Mouse (Mus musculus): Measurements from ENCODE around the gene 4931406C07Rik. TPM values are rescaled to one million over a fixed set of nuclear protein-coding genes. Genes with fewer than 3 reads are reported as not detected.
"Not testable (repeated sequence)": the region's sequence is repeated elsewhere in the genome, so short reads cannot be mapped to it uniquely, and the experiment has no call there.

Gene 4931406C07Rik
- polyA plus RNA-seq (2012; fragmentation: generic; extraction: Trizol), result 7.3 TPM
- long read RNA-seq, experiment 1, partial matches to known transcripts, result 1 of 5 reads
- long read RNA-seq, experiment 1, other reads (novel, unspliced or antisense), result 3 of 5 reads
- long read RNA-seq, experiment 2, transcript 4931406C07Rik-202 (9 exons, 2,650 nt), result major isoform, 5 of 10 reads
- long read RNA-seq, experiment 2, partial matches to known transcripts, result 1 of 10 reads
- long read RNA-seq, experiment 2, other reads (novel, unspliced or antisense), result 4 of 10 reads

GRCm38 (mm10) chr9:15306398-15307119 is at the start of gene 4931406C07Rik:
TSS of gene 4931406C07Rik (minus strand) at chr9:15306448.
- peak within 1 kb of the TSS; percentile 80 for H3ac ChIP-seq (ENCODE audit: control insufficient read depth, insufficient read length, low read depth)

GRCm38 (mm10) chr9:15349925-15350324 is 43.7 kb upstream of the 4931406C07Rik start:
- Histone ChIP-seq H3ac (ENCODE audit: control insufficient read depth, insufficient read length, low read depth) (no peak overlapping the region), H3K79me2 (ENCODE audit: control insufficient read depth, insufficient read depth) (peaks cover 9% of the 10 kb centered on the region), H3K36me3 (ENCODE audit: control insufficient read depth, insufficient read depth) (peaks cover 72% of the 10 kb centered on the region), H3K27me3 (ENCODE audit: control insufficient read depth, insufficient read depth, insufficient read length) (no peaks in the 10 kb centered on the region), H3K4me3 (ENCODE audit: insufficient read depth, poor library complexity, severe bottlenecking) (no peak overlapping the region), H3K79me3 (ENCODE audit: low read depth) (peaks cover 2% of the 10 kb centered on the region)
- TF ChIP-seq CTCF (IDR thresholded peaks at IDR 0.05; ENCODE audit: control insufficient read depth, insufficient read depth, insufficient read length) (no peak), CEBPB (IDR thresholded peaks at IDR 0.05; ENCODE audit: low read depth) (no peak), MYOG (IDR thresholded peaks at IDR 0.05; ENCODE audit: control insufficient read depth, extremely low read depth, insufficient read length) (no peak), MYOD1 (IDR thresholded peaks at IDR 0.05; ENCODE audit: control insufficient read depth, insufficient read length, low read depth) (no peak), USF1 (IDR thresholded peaks at IDR 0.05; ENCODE audit: low read depth) (no peak), FOSL1 (IDR thresholded peaks at IDR 0.05; ENCODE audit: insufficient read depth, low read length, poor library complexity, severe bottlenecking) (no peak), MAX (IDR thresholded peaks at IDR 0.05) (no peak)

More at GRCm38 (mm10) chr9:15306398-15307119, at the start of gene 4931406C07Rik:
- TF ChIP-seq MYOD1 (IDR thresholded peaks at IDR 0.05; ENCODE audit: control insufficient read depth, insufficient read length, low read depth), result no peak
- TF ChIP-seq USF1 (IDR thresholded peaks at IDR 0.05; ENCODE audit: low read depth), result peak; percentile 32
- no peak for TF ChIP-seq MYOG (IDR thresholded peaks at IDR 0.05; ENCODE audit: control insufficient read depth, extremely low read depth, insufficient read length)
- peak; percentile 75 for TF ChIP-seq MAX (IDR thresholded peaks at IDR 0.05)
- H3K4me3 ChIP-seq (ENCODE audit: insufficient read depth, poor library complexity, severe bottlenecking), result peak within 1 kb of the TSS; percentile 84
- H3K79me3 ChIP-seq (ENCODE audit: low read depth), result peaks cover 50% of the 10 kb centered on the region
- H3K79me2 ChIP-seq (ENCODE audit: control insufficient read depth, insufficient read depth), result peaks cover 62% of the 10 kb centered on the region
- H3K36me3 ChIP-seq (ENCODE audit: control insufficient read depth, insufficient read depth), result peaks cover 50% of the 10 kb centered on the region
- no peaks in the 10 kb centered on the region for H3K27me3 ChIP-seq (ENCODE audit: control insufficient read depth, insufficient read depth, insufficient read length)

- peaks cover 81% of the 10 kb centered on the region for H3K36me3 ChIP-seq (ENCODE audit: control insufficient read depth, insufficient read depth)
- no peak overlapping the region for H3ac ChIP-seq (ENCODE audit: control insufficient read depth, insufficient read length, low read depth)
- no peak for TF ChIP-seq CTCF (IDR thresholded peaks at IDR 0.05; ENCODE audit: control insufficient read depth, insufficient read depth, insufficient read length)
- TF ChIP-seq MYOG (IDR thresholded peaks at IDR 0.05; ENCODE audit: control insufficient read depth, extremely low read depth, insufficient read length), result no peak
- no peak for TF ChIP-seq FOSL1 (IDR thresholded peaks at IDR 0.05; ENCODE audit: insufficient read depth, low read length, poor library complexity, severe bottlenecking)
- no peak for TF ChIP-seq USF1 (IDR thresholded peaks at IDR 0.05; ENCODE audit: low read depth)
- TF ChIP-seq MAX (IDR thresholded peaks at IDR 0.05), result no peak
- no peak for TF ChIP-seq CEBPB (IDR thresholded peaks at IDR 0.05; ENCODE audit: low read depth)
- no peak for TF ChIP-seq MYOD1 (IDR thresholded peaks at IDR 0.05; ENCODE audit: control insufficient read depth, insufficient read length, low read depth)
- H3K79me3 ChIP-seq (ENCODE audit: low read depth), result no peaks in the 10 kb centered on the region
- no peak overlapping the region for H3K4me3 ChIP-seq (ENCODE audit: insufficient read depth, poor library complexity, severe bottlenecking)
- H3K27me3 ChIP-seq (ENCODE audit: control insufficient read depth, insufficient read depth, insufficient read length), result no peaks in the 10 kb centered on the region
- H3K79me2 ChIP-seq (ENCODE audit: control insufficient read depth, insufficient read depth), result no peaks in the 10 kb centered on the region
Observed at GRCm38 (mm10) chr9:15337776-15338175, 31.5 kb upstream of the 4931406C07Rik start.

GRCm38 (mm10) chr9:15318170-15318742 is 12.0 kb upstream of the 4931406C07Rik start:
- H3K79me2 ChIP-seq (ENCODE audit: control insufficient read depth, insufficient read depth), result peaks cover 11% of the 10 kb centered on the region
- H3ac ChIP-seq (ENCODE audit: control insufficient read depth, insufficient read length, low read depth), result no peak overlapping the region
- H3K4me3 ChIP-seq (ENCODE audit: insufficient read depth, poor library complexity, severe bottlenecking), result no peak overlapping the region
- TF ChIP-seq CEBPB (IDR thresholded peaks at IDR 0.05; ENCODE audit: low read depth), result no peak
- TF ChIP-seq MAX (IDR thresholded peaks at IDR 0.05), result no peak
- no peak for TF ChIP-seq MYOG (IDR thresholded peaks at IDR 0.05; ENCODE audit: control insufficient read depth, extremely low read depth, insufficient read length)
- no peak for TF ChIP-seq FOSL1 (IDR thresholded peaks at IDR 0.05; ENCODE audit: insufficient read depth, low read length, poor library complexity, severe bottlenecking)
- TF ChIP-seq MYOD1 (IDR thresholded peaks at IDR 0.05; ENCODE audit: control insufficient read depth, insufficient read length, low read depth), result no peak
- no peak for TF ChIP-seq CTCF (IDR thresholded peaks at IDR 0.05; ENCODE audit: control insufficient read depth, insufficient read depth, insufficient read length)
- no peak for TF ChIP-seq USF1 (IDR thresholded peaks at IDR 0.05; ENCODE audit: low read depth)
- peaks cover 64% of the 10 kb centered on the region for H3K36me3 ChIP-seq (ENCODE audit: control insufficient read depth, insufficient read depth)
- no peaks in the 10 kb centered on the region for H3K79me3 ChIP-seq (ENCODE audit: low read depth)
- no peaks in the 10 kb centered on the region for H3K27me3 ChIP-seq (ENCODE audit: control insufficient read depth, insufficient read depth, insufficient read length)

- H3K79me2 ChIP-seq (ENCODE audit: control insufficient read depth, insufficient read depth), result peaks cover 19% of the 10 kb centered on the region
- H3K27me3 ChIP-seq (ENCODE audit: control insufficient read depth, insufficient read depth, insufficient read length), result no peaks in the 10 kb centered on the region
- no peak overlapping the region for H3ac ChIP-seq (ENCODE audit: control insufficient read depth, insufficient read length, low read depth)
- TF ChIP-seq USF1 (IDR thresholded peaks at IDR 0.05; ENCODE audit: low read depth) (no peak), MAX (IDR thresholded peaks at IDR 0.05) (no peak), MYOG (IDR thresholded peaks at IDR 0.05; ENCODE audit: control insufficient read depth, extremely low read depth, insufficient read length) (no peak), FOSL1 (IDR thresholded peaks at IDR 0.05; ENCODE audit: insufficient read depth, low read length, poor library complexity, severe bottlenecking) (no peak), CEBPB (IDR thresholded peaks at IDR 0.05; ENCODE audit: low read depth) (no peak), CTCF (IDR thresholded peaks at IDR 0.05; ENCODE audit: control insufficient read depth, insufficient read depth, insufficient read length) (no peak), MYOD1 (IDR thresholded peaks at IDR 0.05; ENCODE audit: control insufficient read depth, insufficient read length, low read depth) (no peak)
- H3K36me3 ChIP-seq (ENCODE audit: control insufficient read depth, insufficient read depth), result peaks cover 65% of the 10 kb centered on the region
- H3K4me3 ChIP-seq (ENCODE audit: insufficient read depth, poor library complexity, severe bottlenecking), result no peak overlapping the region
- H3K79me3 ChIP-seq (ENCODE audit: low read depth), result peaks cover 3% of the 10 kb centered on the region
Observed at GRCm38 (mm10) chr9:15317223-15318169, 11.2 kb upstream of the 4931406C07Rik start.

- peaks cover 12% of the 10 kb centered on the region for H3K79me3 ChIP-seq (ENCODE audit: low read depth)
- H3ac ChIP-seq (ENCODE audit: control insufficient read depth, insufficient read length, low read depth); H3K4me3 ChIP-seq (ENCODE audit: insufficient read depth, poor library complexity, severe bottlenecking); H3K27me3 ChIP-seq (ENCODE audit: control insufficient read depth, insufficient read depth, insufficient read length): not testable (repeated sequence)
- peaks cover 31% of the 10 kb centered on the region for H3K79me2 ChIP-seq (ENCODE audit: control insufficient read depth, insufficient read depth)
- H3K36me3 ChIP-seq (ENCODE audit: control insufficient read depth, insufficient read depth), result peaks cover 65% of the 10 kb centered on the region
Observed at GRCm38 (mm10) chr9:15316296-15316695, 10.0 kb upstream of the 4931406C07Rik start.

Data from C2C12 (cell line).